Mouse (Mus musculus) liver, embryonic 14.5 days (tissue): ENCODE measurements at regions not wholly inside any gene's neighbourhood (a gene's known extent, or its start where the extent isn't known, plus 50 kb on each side); places are given as distances from the start of the nearest gene placed in this dataset.

Experiments
- ATAC-seq: fragments of 200-750 bp; cut with Nextera tagmentation; 2 replicates; pipeline ENCODE4 v1.8.0; 2017; ENCODE audit warnings: moderate number of reproducible peaks, mild to moderate bottlenecking, moderate library complexity; ENCODE audit not compliant: insufficient read depth
- DNase-seq, 3 experiments: peaks; one replicate each; pipeline ENCODE4 v3.0.0-alpha.2; 2012 to 2013; ENCODE audit warnings: low read depth in 3 of 3, low spot score in 3 of 3
- H3K27ac ChIP-seq: fragments of 300-500 bp; sonication (generic); 2 replicates; pipeline ENCODE4 v1.5.1; 2014; ENCODE audit warnings: moderate library complexity, mild to moderate bottlenecking, control low read depth, inconsistent platforms
- H3K27me3 ChIP-seq: fragments of 300-500 bp; sonication (generic); 2 replicates; pipeline ENCODE4 v1.6.1; 2014; ENCODE audit warnings: mild to moderate bottlenecking, low read length, moderate library complexity; ENCODE audit not compliant: control insufficient read depth, insufficient read depth
- H3K36me3 ChIP-seq: fragments of 300-500 bp; sonication (generic); replicated peaks from 2 replicates; pipeline ENCODE4 v1.6.1; 2014; ENCODE audit warnings: low read depth; ENCODE audit not compliant: control insufficient read depth, insufficient read depth
- H3K4me1 ChIP-seq, 2 experiments: fragments of 200-500 bp in 1 of 2; fragments of 300-500 bp in 1 of 2; sonication (generic) in 1 of 2; replicated peaks; 2 replicates each; pipeline ENCODE4 v1.6.1; 2012 to 2014; ENCODE audit warnings: antibody characterized with exemption in 1 of 2, inconsistent platforms in 1 of 2, low read length in 1 of 2; ENCODE audit not compliant: control insufficient read depth in 2 of 2, insufficient read depth in 2 of 2
- H3K4me2 ChIP-seq: fragments of 300-500 bp; sonication (generic); 2 replicates; pipeline ENCODE4 v1.6.1; 2014; ENCODE audit warnings: low read depth, mild to moderate bottlenecking, control low read depth, moderate library complexity
- H3K4me3 ChIP-seq, 2 experiments: fragments of 200-500 bp in 1 of 2; fragments of 300-500 bp in 1 of 2; sonication (generic) in 1 of 2; 2 replicates each; pipeline ENCODE4 v1.5.1; 2012 to 2014; ENCODE audit warnings: low read depth in 2 of 2, low read length in 2 of 2, mild to moderate bottlenecking in 2 of 2, control low read depth in 1 of 2, inconsistent platforms in 1 of 2, moderate library complexity in 1 of 2; ENCODE audit not compliant: insufficient read depth in 1 of 2
- H3K9ac ChIP-seq: fragments of 300-500 bp; sonication (generic); replicated peaks from 2 replicates; pipeline ENCODE4 v1.6.1; 2014; ENCODE audit warnings: mild to moderate bottlenecking, control low read depth, moderate library complexity
- H3K9me3 ChIP-seq: fragments of 300-500 bp; sonication (generic); 2 replicates; pipeline ENCODE4 v1.6.1; 2016; ENCODE audit warnings: low read length, mixed read lengths; ENCODE audit not compliant: control insufficient read depth
- CTCF ChIP-seq: IDR thresholded peaks from 2 replicates; pipeline ENCODE4 v1.5.1; 2016; ENCODE audit warnings: antibody characterized with exemption, low read depth, control low read depth
- EP300 ChIP-seq: IDR thresholded peaks from 2 replicates; pipeline ENCODE4 v1.6.1; 2016; ENCODE audit warnings: antibody characterized with exemption, low read depth
- WGBS: fragments of 180-500 bp; shearing (Covaris S2); extraction: QIAGEN DNeasy Blood & Tissue Kit; methylation state at CpG from one replicate; pipeline ENCODE4 v1.1.7; 2014; ENCODE audit not compliant: insufficient replicate concordance; 5-methylcytosine and 5-hydroxymethylcytosine counted together

GRCm38 (mm10) chr6:143491380-143491779 lies 324.4 kb downstream of the Etnk1 start:
- Histone ChIP-seq H3K36me3 (no peaks in the 10 kb centered on the region), H3K9ac (no peak overlapping the region), H3K27ac (no peak overlapping the region), H3K27me3 (no peaks in the 10 kb centered on the region), H3K9me3 (no peaks in the 10 kb centered on the region; the same call in 1 of the 2 replicates), H3K4me3 (no peak overlapping the region), H3K4me1 (no peaks in the 10 kb centered on the region; a peak in 1 of 4 replicates), H3K4me2 (no peak overlapping the region)
- no peak for DNase-seq
- WGBS: 84% methylated on average over 5 of the region's 5 CpGs
- no peak for ATAC-seq
- TF ChIP-seq EP300 (no peak), CTCF (no peak)

DNA sequence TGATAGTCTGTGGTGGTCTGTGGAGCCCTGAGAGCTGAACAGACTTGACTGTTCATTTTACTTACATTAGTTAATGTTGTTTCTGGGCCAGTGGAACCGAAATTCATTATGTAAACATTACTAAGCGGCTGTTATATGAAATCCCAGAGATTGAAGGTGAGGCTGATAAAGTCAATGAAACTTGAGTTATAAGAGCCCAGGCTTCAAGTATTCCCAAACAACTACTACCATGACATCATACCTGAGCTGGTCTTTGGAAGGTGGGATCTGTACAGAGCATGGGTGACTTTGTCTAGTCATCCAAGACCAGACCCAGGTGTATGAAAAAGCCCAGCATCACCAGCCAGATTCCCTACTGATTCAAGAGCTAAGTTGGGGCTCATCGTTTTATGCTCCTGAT lies 326.5 kb downstream of the Etnk1 start:
- no peak for TF ChIP-seq CTCF
- no peak for TF ChIP-seq EP300
- H3K27me3 ChIP-seq: no peaks in the 10 kb centered on the region
- DNase-seq: no peak

GRCm38 (mm10) chr6:143494341-143494740 lies 327.3 kb downstream of the Etnk1 start:
- Histone ChIP-seq H3K27ac (no peak overlapping the region), H3K9ac (no peak overlapping the region), H3K4me1 (no peaks in the 10 kb centered on the region; a peak in 1 of 4 replicates), H3K36me3 (no peaks in the 10 kb centered on the region), H3K27me3 (no peaks in the 10 kb centered on the region), H3K9me3 (no peaks in the 10 kb centered on the region; the same call in 1 of the 2 replicates), H3K4me3 (no peak overlapping the region), H3K4me2 (no peak overlapping the region)
- TF ChIP-seq CTCF: no peak
- no peak for TF ChIP-seq EP300
- WGBS: 70% methylated on average over 11 of the region's 11 CpGs
- no peak for ATAC-seq
- no peak for DNase-seq

More for the DNA sequence above, 326.5 kb downstream of the Etnk1 start:
- no peaks in the 10 kb centered on the region; the same call in 1 of the 2 replicates for H3K9me3 ChIP-seq
- ATAC-seq: no peak
- H3K4me3 ChIP-seq: no peak overlapping the region
- 60% methylated on average over 3 of the region's 3 CpGs for WGBS
- H3K36me3 ChIP-seq: no peaks in the 10 kb centered on the region
- H3K9ac ChIP-seq: no peak overlapping the region
- no peak overlapping the region for H3K27ac ChIP-seq
- no peak overlapping the region for H3K4me2 ChIP-seq
- H3K4me1 ChIP-seq: no peaks in the 10 kb centered on the region; a peak in 1 of 4 replicates

DNA sequence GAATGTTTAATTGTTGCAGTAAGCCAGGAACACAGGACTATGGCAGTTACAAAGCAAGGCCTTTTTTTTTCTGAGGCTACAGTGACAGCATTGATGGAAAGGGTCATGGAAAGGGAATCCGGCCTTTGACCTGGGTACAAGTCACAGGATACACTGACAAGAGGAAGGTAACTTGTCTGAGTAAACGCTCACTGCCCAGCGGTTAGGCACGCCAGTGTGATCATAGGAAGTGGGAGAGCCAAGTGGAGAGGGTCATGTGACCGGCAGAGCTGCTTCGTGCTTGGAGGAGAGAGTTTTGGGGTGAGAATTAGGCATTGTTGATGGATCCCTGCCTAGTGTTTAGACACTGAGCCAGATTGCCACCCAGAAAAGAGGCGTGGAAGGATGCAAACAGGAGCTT lies 327.9 kb downstream of the Etnk1 start:
- H3K27me3 ChIP-seq: no peaks in the 10 kb centered on the region
- no peaks in the 10 kb centered on the region; the same call in 1 of the 2 replicates for H3K9me3 ChIP-seq
- 59% methylated on average over 7 of the region's 7 CpGs for WGBS
- H3K4me2 ChIP-seq: no peak overlapping the region
- TF ChIP-seq EP300 (no peak), CTCF (no peak)
- H3K9ac ChIP-seq: no peak overlapping the region
- H3K36me3 ChIP-seq: no peaks in the 10 kb centered on the region
- DNase-seq (no peak), ATAC-seq (no peak)
- no peaks in the 10 kb centered on the region; a peak in 1 of 4 replicates for H3K4me1 ChIP-seq
- H3K27ac ChIP-seq: no peak overlapping the region
- H3K4me3 ChIP-seq: no peak overlapping the region

GRCm38 (mm10) chr6:143498764-143499163 lies 331.7 kb downstream of the Etnk1 start:
- no peak for DNase-seq
- H3K9me3 ChIP-seq: no peaks in the 10 kb centered on the region
- 75% methylated on average over 14 of the region's 14 CpGs for WGBS
- no peaks in the 10 kb centered on the region; a peak in 1 of 4 replicates for H3K4me1 ChIP-seq
- H3K9ac ChIP-seq: no peak overlapping the region
- no peak for ATAC-seq
- no peaks in the 10 kb centered on the region for H3K27me3 ChIP-seq
- H3K36me3 ChIP-seq: no peaks in the 10 kb centered on the region
- TF ChIP-seq CTCF (no peak), EP300 (no peak)
- H3K4me3 ChIP-seq: no peak overlapping the region
- no peak overlapping the region for H3K27ac ChIP-seq
- no peak overlapping the region for H3K4me2 ChIP-seq
